Mouse (Mus musculus) cerebellum, adult 2 months (tissue): Measurements from ENCODE around the gene Enpp3. TPM values are rescaled to one million over a fixed set of nuclear protein-coding genes. Genes with fewer than 3 reads are reported as not detected.

Experiments used
- DNase-seq, 2 experiments: peaks; one replicate each; pipeline ENCODE4 v3.0.0; 2021
- H3K27ac ChIP-seq: fragments of 200-500 bp; 2 replicates; pipeline ENCODE4 v1.5.1; 2012; ENCODE audit warnings: low read length, control low read depth, inconsistent platforms; ENCODE audit not compliant: insufficient read depth
- H3K27me3 ChIP-seq: fragments of 200-500 bp; 2 replicates; pipeline ENCODE4 v1.6.1; 2012; ENCODE audit warnings: inconsistent platforms, mild to moderate bottlenecking, low read length, moderate library complexity; ENCODE audit not compliant: control insufficient read depth, insufficient read depth
- H3K4me1 ChIP-seq: fragments of 200-500 bp; 2 replicates; pipeline ENCODE4 v1.6.1; 2011; ENCODE audit warnings: low read length; ENCODE audit not compliant: control insufficient read depth, insufficient read depth
- H3K4me3 ChIP-seq: fragments of 200-500 bp; replicated peaks from 2 replicates; pipeline ENCODE3; 2011; ENCODE audit warnings: mild to moderate bottlenecking, low read depth, low read length, control low read depth; ENCODE audit not compliant: insufficient read depth
- CTCF ChIP-seq: fragments of 200-500 bp; IDR thresholded peaks from 2 replicates; pipeline ENCODE4 v1.5.1; 2011; ENCODE audit warnings: low read depth, mild to moderate bottlenecking, control low read depth, low read length, moderate library complexity, borderline replicate concordance; ENCODE audit not compliant: insufficient read depth
- POLR2A ChIP-seq: fragments of 200-500 bp; IDR thresholded peaks from 2 replicates; pipeline ENCODE4 v1.6.1; 2011; ENCODE audit warnings: low read length, control low read depth, borderline replicate concordance; ENCODE audit not compliant: insufficient read depth
- WGBS: fragments of 180-500 bp; shearing (Covaris S2); methylation state at CpG from one replicate; pipeline ENCODE4 v1.1.7; 2018; 5-methylcytosine and 5-hydroxymethylcytosine counted together
- polyA plus RNA-seq: library from polyadenylated mRNA; depleted of rRNA; stranded (reverse); fragments of >200 nt; gene quantifications from 2 replicates; pipeline ENCODE4 v1.2.3, GENCODE M21; 2012; rRNA removed

The Enpp3 gene
- 0.59 and 1.4 TPM in 2 replicates for polyA plus RNA-seq

- no peaks in the 10 kb centered on the region for H3K4me1 ChIP-seq
- TF ChIP-seq CTCF (no peak), POLR2A (no peak)
- 85% methylated on average over 1 of the region's 1 CpGs for WGBS
- H3K27ac ChIP-seq, result no peak within 1 kb of the TSS
- DNase-seq, result no peak
- H3K4me3 ChIP-seq, result no peak within 1 kb of the TSS
- H3K27me3 ChIP-seq, result no peaks in the 10 kb centered on the region
Observed at GRCm38 (mm10) chr10:24842676-24843075, at the start of gene Enpp3. Enpp3 (minus strand) TSS chr10:24842823.

- 57% methylated on average over 7 of the region's 7 CpGs for WGBS
- Histone ChIP-seq H3K27me3 (no peaks in the 10 kb centered on the region), H3K4me1 (peaks cover 3% of the 10 kb centered on the region), H3K4me3 (no peak overlapping the region), H3K27ac (peak overlapping the region; percentile 25; the same call in 1 of the 2 replicates)
- DNase-seq, result peak; percentile 58 to 75
- TF ChIP-seq CTCF (no peak), POLR2A (no peak)
Observed at GRCm38 (mm10) chr10:24888343-24888742, 45.7 kb upstream of the Enpp3 start.

- 82% methylated on average over 9 of the region's 9 CpGs for WGBS
- Histone ChIP-seq H3K4me1 (peaks cover 3% of the 10 kb centered on the region), H3K27ac (no peak overlapping the region), H3K27me3 (no peaks in the 10 kb centered on the region), H3K4me3 (no peak overlapping the region)
- DNase-seq, result no peak
- TF ChIP-seq CTCF, result no peak
- no peak for TF ChIP-seq POLR2A
Observed at GRCm38 (mm10) chr10:24886008-24886407, 43.4 kb upstream of the Enpp3 start.

- H3K27ac ChIP-seq, result no peak overlapping the region
- 78% methylated on average over 4 of the region's 4 CpGs for WGBS
- no peak for TF ChIP-seq POLR2A
- TF ChIP-seq CTCF, result peak; percentile 32; the same call in 1 of the 2 replicates
- no peak for DNase-seq
- no peaks in the 10 kb centered on the region for H3K4me1 ChIP-seq
- no peaks in the 10 kb centered on the region for H3K27me3 ChIP-seq
- no peak overlapping the region for H3K4me3 ChIP-seq
Observed at GRCm38 (mm10) chr10:24873624-24874023, 31.0 kb upstream of the Enpp3 start.

GRCm38 (mm10) chr10:24869760-24870290 lies 27.2 kb upstream of the Enpp3 start, which contains the start of gene Med23:
Med23 (plus strand) TSS chr10:24869986.
- H3K4me3 ChIP-seq, result peak within 1 kb of the TSS; percentile 84
- peak; percentile 53; the same call in 1 of the 2 replicates for TF ChIP-seq POLR2A
- TF ChIP-seq CTCF, result peak; percentile 99
- DNase-seq, result peak; percentile 97 to 100
- H3K27ac ChIP-seq, result no peak within 1 kb of the TSS
- under 1% methylated on average over 36 of the region's 36 CpGs for WGBS
- H3K27me3 ChIP-seq, result no peaks in the 10 kb centered on the region
- H3K4me1 ChIP-seq, result no peaks in the 10 kb centered on the region

GRCm38 (mm10) chr10:24864434-24864833 lies 21.8 kb upstream of the Enpp3 start:
- no peaks in the 10 kb centered on the region for H3K27me3 ChIP-seq
- 63% methylated on average over 6 of the region's 6 CpGs for WGBS
- no peak overlapping the region for H3K4me3 ChIP-seq
- no peak for TF ChIP-seq POLR2A
- no peak for TF ChIP-seq CTCF
- no peaks in the 10 kb centered on the region for H3K4me1 ChIP-seq
- H3K27ac ChIP-seq, result no peak overlapping the region
- no peak for DNase-seq

GRCm38 (mm10) chr10:24863146-24863545 lies 20.5 kb upstream of the Enpp3 start:
- Histone ChIP-seq H3K27ac (no peak overlapping the region), H3K4me3 (no peak overlapping the region), H3K4me1 (no peaks in the 10 kb centered on the region), H3K27me3 (no peaks in the 10 kb centered on the region)
- DNase-seq, result no peak
- 73% methylated on average over 2 of the region's 2 CpGs for WGBS
- TF ChIP-seq CTCF, result no peak
- TF ChIP-seq POLR2A, result no peak

GRCm38 (mm10) chr10:24841998-24842397 lies 625 bp downstream of the Enpp3 start:
- DNase-seq, result no peak
- Histone ChIP-seq H3K27ac (no peak overlapping the region), H3K4me1 (no peaks in the 10 kb centered on the region), H3K27me3 (no peaks in the 10 kb centered on the region), H3K4me3 (no peak overlapping the region)
- TF ChIP-seq CTCF, result no peak
- TF ChIP-seq POLR2A, result no peak
- 59% methylated on average over 2 of the region's 2 CpGs for WGBS
